Mouse (Mus musculus) liver (tissue): ENCODE results near the gene Lrrc41.

Experiments used
- DNase-seq: peaks from one replicate; pipeline ENCODE4 v3.0.0-alpha.2; 2020; ENCODE audit warnings: mixed read lengths

Lrrc41 gene

GRCm38 (mm10) chr4:116077240-116078095, 2.4 kb downstream of the Lrrc41 start:
- no peak for DNase-seq

- DNase-seq, result no peak
Observed at GRCm38 (mm10) chr4:116088510-116089249, 13.6 kb downstream of the Lrrc41 start.

GRCm38 (mm10) chr4:116096291-116096690, 21.2 kb downstream of the Lrrc41 start:
- DNase-seq, result no peak

GRCm38 (mm10) chr4:116097211-116097610, 22.1 kb downstream of the Lrrc41 start:
- DNase-seq, result peak; percentile 33

DNA sequence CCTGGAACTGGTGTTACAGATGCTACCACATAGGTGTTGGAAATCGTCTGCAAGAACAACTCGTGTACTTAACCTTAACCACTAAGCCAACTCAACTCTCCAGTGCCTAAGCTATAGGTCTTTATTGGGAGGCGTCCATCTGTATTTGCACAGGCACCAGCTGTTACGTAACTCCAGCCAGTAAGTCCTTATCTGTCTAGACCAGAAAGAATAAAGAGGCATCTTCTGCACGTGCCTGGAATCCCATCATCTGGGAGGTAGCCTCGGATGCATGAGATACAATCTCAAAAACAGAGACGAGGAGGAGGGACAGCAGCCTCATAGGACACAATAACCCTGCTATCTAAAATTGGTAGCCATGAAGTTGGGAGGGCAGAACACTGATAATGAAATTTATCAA, 25.9 kb downstream of the Lrrc41 start:
- peak; percentile 58 for DNase-seq

- DNase-seq, result no peak
Observed at GRCm38 (mm10) chr4:116105278-116105677, 30.2 kb downstream of the Lrrc41 start.

- no peak for DNase-seq
Observed at GRCm38 (mm10) chr4:116110695-116111094, 35.6 kb downstream of the Lrrc41 start.

DNA sequence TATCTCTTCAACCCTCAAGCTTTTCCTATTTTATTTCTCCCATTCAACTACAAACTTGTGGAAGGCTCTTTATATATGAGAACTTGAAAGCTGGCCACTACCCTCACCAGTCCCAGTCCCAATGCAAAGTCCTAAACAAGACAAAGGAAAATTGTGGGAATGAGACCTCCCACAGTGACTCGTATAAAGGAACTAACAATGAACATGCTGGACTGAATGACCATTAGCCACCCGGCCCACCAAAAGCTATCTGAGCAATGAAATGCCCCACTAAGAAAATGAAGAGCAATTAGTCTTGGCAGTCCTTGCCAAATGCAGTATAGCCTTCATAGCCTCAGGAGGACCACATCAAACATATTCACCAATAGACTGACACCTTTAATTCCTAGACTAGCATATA, 36.4 kb downstream of the Lrrc41 start:
- no peak for DNase-seq

GRCm38 (mm10) chr4:116122762-116123161, 47.7 kb downstream of the Lrrc41 start:
- DNase-seq, result peak; percentile 34

DNA sequence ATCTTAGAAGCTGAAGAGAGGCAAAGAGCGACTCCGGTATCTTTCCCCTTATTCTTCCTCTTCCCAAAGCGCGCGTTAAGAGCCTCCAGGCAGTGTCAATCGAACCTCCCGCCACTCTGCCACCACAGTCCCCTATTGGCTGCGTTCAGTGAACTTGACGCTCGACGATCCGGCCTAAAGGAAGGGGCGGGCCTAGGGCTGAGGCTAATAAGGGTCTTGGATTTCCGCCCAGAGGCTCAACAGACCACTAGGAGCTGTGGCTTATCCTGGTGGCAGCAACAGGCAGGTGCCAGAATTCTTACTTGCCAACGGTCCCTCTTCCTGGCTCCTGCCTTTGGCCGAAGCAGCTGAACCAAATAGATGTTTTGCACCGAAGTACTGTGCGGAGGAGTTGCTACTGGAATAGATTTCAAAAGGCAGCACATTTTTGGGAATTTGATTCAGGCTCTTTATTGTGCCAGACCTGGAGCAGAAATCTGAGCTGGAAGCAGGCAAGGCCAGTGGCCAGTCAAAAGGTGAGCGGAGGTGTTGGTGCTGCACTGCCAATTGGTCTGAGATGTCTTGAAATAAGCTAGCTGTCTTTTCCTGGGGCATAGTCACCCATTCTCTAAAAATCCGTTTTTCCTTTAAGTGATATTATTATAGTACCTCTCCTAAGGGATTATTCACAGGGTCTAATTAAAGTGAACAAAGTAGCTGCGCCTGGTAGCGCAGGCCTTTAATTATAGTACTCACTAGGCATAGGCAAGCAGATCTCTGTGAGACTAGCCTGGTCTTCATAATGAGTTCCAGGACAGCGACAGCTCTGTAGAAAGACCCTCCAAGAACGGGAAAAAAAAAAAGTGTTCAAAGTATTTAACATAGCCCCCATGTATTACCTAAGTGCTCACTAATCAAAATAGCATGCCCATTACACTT, 48.8 kb downstream of the Lrrc41 start, which contains the start of the genes Rad54l and Pomgnt1:
Gene Rad54l, minus strand, starts transcription at position 89 of the 918 bp plus-strand sequence.
Gene Pomgnt1, plus strand, starts transcription at position 239 of the 918 bp plus-strand sequence.
- peak; percentile 92 for DNase-seq

- DNase-seq, result peak; percentile 35
Observed at GRCm38 (mm10) chr4:116125803-116126386, 50.8 kb downstream of the Lrrc41 start.

GRCm38 (mm10) chr4:116127956-116128355, 52.9 kb downstream of the Lrrc41 start:
- DNase-seq, result no peak

DNA sequence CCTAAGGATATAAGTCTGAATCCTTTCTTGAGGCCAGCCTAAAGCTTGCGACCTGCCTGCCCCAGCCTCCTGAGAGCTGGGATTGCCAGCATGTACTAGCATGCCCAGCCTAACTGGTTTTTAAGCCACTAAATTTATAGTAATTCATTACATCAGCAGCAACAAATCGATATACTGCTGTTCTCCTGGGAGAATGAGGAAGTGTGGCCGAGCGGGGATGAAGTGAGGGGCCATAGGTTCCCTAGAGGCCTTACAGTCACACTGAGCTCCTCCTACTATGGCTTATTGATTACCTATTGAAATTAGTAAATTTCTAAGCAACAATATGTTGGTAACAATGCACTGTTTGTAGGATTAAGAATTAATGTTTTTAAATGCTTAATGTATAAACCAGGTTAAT, 58.1 kb downstream of the Lrrc41 start:
- no peak for DNase-seq

GRCm38 (mm10) chr4:116134990-116135389, 59.9 kb downstream of the Lrrc41 start:
- DNase-seq, result no peak

DNA sequence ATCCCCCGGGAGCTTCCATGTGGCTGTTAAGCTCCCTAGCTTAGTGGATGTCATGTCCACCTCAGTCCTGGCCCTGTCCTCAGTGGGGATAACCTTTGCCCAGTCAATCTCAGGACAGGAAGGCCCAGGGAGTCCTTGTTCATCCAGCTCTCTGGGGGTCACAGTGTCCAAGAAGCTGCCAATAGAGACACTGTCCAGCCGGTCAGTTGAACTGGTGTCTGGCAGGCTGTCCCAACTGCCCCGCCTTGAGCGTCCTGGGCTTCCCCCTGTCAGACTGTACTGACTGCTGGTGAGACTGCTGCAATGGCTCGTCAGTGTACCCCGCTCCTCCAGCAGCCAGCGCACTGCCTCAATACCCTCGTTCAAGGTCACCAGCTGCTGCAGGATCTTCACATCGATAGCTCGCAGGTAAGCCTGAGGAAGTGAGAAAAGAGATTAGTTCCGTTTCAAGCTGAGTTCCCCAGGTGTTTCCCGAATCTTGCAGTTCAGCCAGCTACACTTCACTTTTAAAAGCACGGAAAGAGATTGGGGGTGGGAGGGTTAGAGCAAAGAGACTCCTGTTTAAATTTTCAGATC, 62.4 kb downstream of the Lrrc41 start:
- DNase-seq, result no peak

- DNase-seq, result no peak
Observed at GRCm38 (mm10) chr4:116140801-116141574, 65.9 kb downstream of the Lrrc41 start.

- DNase-seq, result no peak
Observed at GRCm38 (mm10) chr4:116141736-116142135, 66.7 kb downstream of the Lrrc41 start.

DNA sequence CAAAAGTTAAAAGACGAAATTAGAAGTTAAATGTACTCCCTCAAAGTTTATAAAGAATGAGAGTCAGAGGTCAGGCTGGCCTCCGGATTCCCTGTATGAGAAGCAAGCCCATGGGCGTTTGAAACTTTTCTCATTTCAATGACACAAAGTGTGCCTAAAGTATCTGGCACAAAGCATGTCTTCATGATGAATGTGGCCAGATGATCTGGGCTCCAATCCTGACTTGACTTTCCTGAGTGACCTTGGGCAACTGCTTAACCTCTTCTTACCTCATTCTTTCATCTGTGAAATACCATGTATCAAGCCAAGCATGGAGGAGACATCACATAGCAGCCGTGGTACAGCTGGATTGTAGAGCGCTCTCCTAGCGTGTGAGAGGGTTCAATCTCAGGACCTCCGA, 67.2 kb downstream of the Lrrc41 start:
- no peak for DNase-seq

DNA sequence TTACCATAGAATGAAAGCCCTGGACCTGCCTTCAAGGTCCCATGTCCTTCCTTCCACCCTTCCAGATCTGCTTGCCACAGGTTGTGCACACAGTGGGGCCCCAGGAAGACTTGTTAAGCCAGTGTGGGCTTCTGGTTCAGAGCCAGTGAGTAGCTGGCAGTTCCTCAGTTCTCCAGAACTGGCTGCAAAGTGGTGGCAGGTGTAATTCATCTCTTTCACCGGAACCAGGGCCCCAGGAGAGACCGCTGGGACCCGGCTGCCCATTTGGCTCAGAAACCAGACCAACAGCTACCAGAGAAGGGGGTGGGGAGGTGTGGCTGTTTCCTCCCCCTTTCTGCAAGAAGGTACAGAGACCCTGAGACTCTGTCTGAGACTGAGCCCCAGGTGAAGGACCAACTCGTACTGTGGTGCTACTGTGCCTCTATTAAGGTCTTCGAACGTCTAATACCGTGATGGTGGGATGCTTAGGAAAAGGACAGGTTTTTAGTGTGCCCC, 68.3 kb downstream of the Lrrc41 start:
- DNase-seq, result no peak

- DNase-seq, result peak; percentile 35
Observed at GRCm38 (mm10) chr4:116143891-116144717, 69.0 kb downstream of the Lrrc41 start.
